Mouse (Mus musculus) liver, embryonic 14.5 days (tissue): ENCODE data around the gene Myl12a. TPM values are rescaled to one million over a fixed set of nuclear protein-coding genes. Genes with fewer than 3 reads are reported as not detected.

Experiments
- ATAC-seq: fragments of 200-750 bp; cut with Nextera tagmentation; 2 replicates; pipeline ENCODE4 v1.8.0; 2017; ENCODE audit warnings: moderate number of reproducible peaks, mild to moderate bottlenecking, moderate library complexity; ENCODE audit not compliant: insufficient read depth
- DNase-seq, 3 experiments: peaks; one replicate each; pipeline ENCODE4 v3.0.0-alpha.2; 2012 to 2013; ENCODE audit warnings: low read depth in 3 of 3, low spot score in 3 of 3
- H3K27ac ChIP-seq: fragments of 300-500 bp; sonication (generic); 2 replicates; pipeline ENCODE4 v1.5.1; 2014; ENCODE audit warnings: moderate library complexity, mild to moderate bottlenecking, control low read depth, inconsistent platforms
- H3K27me3 ChIP-seq: fragments of 300-500 bp; sonication (generic); 2 replicates; pipeline ENCODE4 v1.6.1; 2014; ENCODE audit warnings: mild to moderate bottlenecking, low read length, moderate library complexity; ENCODE audit not compliant: control insufficient read depth, insufficient read depth
- H3K36me3 ChIP-seq: fragments of 300-500 bp; sonication (generic); replicated peaks from 2 replicates; pipeline ENCODE4 v1.6.1; 2014; ENCODE audit warnings: low read depth; ENCODE audit not compliant: control insufficient read depth, insufficient read depth
- H3K4me1 ChIP-seq, 2 experiments: fragments of 200-500 bp in 1 of 2; fragments of 300-500 bp in 1 of 2; sonication (generic) in 1 of 2; replicated peaks; 2 replicates each; pipeline ENCODE4 v1.6.1; 2012 to 2014; ENCODE audit warnings: antibody characterized with exemption in 1 of 2, inconsistent platforms in 1 of 2, low read length in 1 of 2; ENCODE audit not compliant: control insufficient read depth in 2 of 2, insufficient read depth in 2 of 2
- H3K4me2 ChIP-seq: fragments of 300-500 bp; sonication (generic); 2 replicates; pipeline ENCODE4 v1.6.1; 2014; ENCODE audit warnings: low read depth, mild to moderate bottlenecking, control low read depth, moderate library complexity
- H3K4me3 ChIP-seq, 2 experiments: fragments of 200-500 bp in 1 of 2; fragments of 300-500 bp in 1 of 2; sonication (generic) in 1 of 2; 2 replicates each; pipeline ENCODE4 v1.5.1; 2012 to 2014; ENCODE audit warnings: low read depth in 2 of 2, low read length in 2 of 2, mild to moderate bottlenecking in 2 of 2, control low read depth in 1 of 2, inconsistent platforms in 1 of 2, moderate library complexity in 1 of 2; ENCODE audit not compliant: insufficient read depth in 1 of 2
- H3K9ac ChIP-seq: fragments of 300-500 bp; sonication (generic); replicated peaks from 2 replicates; pipeline ENCODE4 v1.6.1; 2014; ENCODE audit warnings: mild to moderate bottlenecking, control low read depth, moderate library complexity
- H3K9me3 ChIP-seq: fragments of 300-500 bp; sonication (generic); 2 replicates; pipeline ENCODE4 v1.6.1; 2016; ENCODE audit warnings: low read length, mixed read lengths; ENCODE audit not compliant: control insufficient read depth
- CTCF ChIP-seq: IDR thresholded peaks from 2 replicates; pipeline ENCODE4 v1.5.1; 2016; ENCODE audit warnings: antibody characterized with exemption, low read depth, control low read depth
- EP300 ChIP-seq: IDR thresholded peaks from 2 replicates; pipeline ENCODE4 v1.6.1; 2016; ENCODE audit warnings: antibody characterized with exemption, low read depth
- WGBS: fragments of 180-500 bp; shearing (Covaris S2); extraction: QIAGEN DNeasy Blood & Tissue Kit; methylation state at CpG from one replicate; pipeline ENCODE4 v1.1.7; 2014; ENCODE audit not compliant: insufficient replicate concordance; 5-methylcytosine and 5-hydroxymethylcytosine counted together
- polyA plus RNA-seq, 2 experiments: library from polyadenylated mRNA; depleted of rRNA in 1 of 2; stranded (reverse) in 1 of 2; unstranded in 1 of 2; fragments of >200 nt; fragmentation: Nextera tagmentation in 1 of 2; extraction: Ambion mirVana in 1 of 2; gene quantifications; 2 replicates each; pipeline versions ENCODE4 v1.2.1 to v1.2.3; 2012 to 2014

Myl12a gene
- polyA plus RNA-seq, 2 experiments = 92.7 to 163 TPM

GRCm38 (mm10) chr17:70988337-70988767 is 14.3 kb downstream of the Myl12a start:
- no peak overlapping the region for H3K27ac ChIP-seq
- H3K4me2 ChIP-seq = no peak overlapping the region
- 79% methylated on average over 12 of the region's 12 CpGs for WGBS
- no peak for ATAC-seq
- no peak for TF ChIP-seq CTCF
- TF ChIP-seq EP300 = no peak
- H3K36me3 ChIP-seq = peaks cover 10% of the 10 kb centered on the region
- H3K9ac ChIP-seq = no peak overlapping the region
- DNase-seq = no peak
- no peak overlapping the region for H3K4me3 ChIP-seq
- no peaks in the 10 kb centered on the region for H3K27me3 ChIP-seq
- peaks cover 4 to 15% of the 10 kb centered on the region in 2 experiments for H3K4me1 ChIP-seq
- H3K9me3 ChIP-seq = no peaks in the 10 kb centered on the region

- Histone ChIP-seq H3K4me3 (no peak overlapping the region), H3K4me1 (peaks cover 4 to 15% of the 10 kb centered on the region in 2 experiments), H3K27me3 (no peaks in the 10 kb centered on the region), H3K4me2 (no peak overlapping the region), H3K36me3 (no peaks in the 10 kb centered on the region; the same call in none of the 2 replicates), H3K9ac (no peak overlapping the region), H3K27ac (no peak overlapping the region), H3K9me3 (no peaks in the 10 kb centered on the region)
- no peak for TF ChIP-seq CTCF
- no peak for TF ChIP-seq EP300
- WGBS = 74% methylated on average over 15 of the region's 15 CpGs
- ATAC-seq (no peak), DNase-seq (no peak)
These were observed 15.6 kb downstream of the Myl12a start for GRCm38 (mm10) chr17:70986831-70987660.

DNA sequence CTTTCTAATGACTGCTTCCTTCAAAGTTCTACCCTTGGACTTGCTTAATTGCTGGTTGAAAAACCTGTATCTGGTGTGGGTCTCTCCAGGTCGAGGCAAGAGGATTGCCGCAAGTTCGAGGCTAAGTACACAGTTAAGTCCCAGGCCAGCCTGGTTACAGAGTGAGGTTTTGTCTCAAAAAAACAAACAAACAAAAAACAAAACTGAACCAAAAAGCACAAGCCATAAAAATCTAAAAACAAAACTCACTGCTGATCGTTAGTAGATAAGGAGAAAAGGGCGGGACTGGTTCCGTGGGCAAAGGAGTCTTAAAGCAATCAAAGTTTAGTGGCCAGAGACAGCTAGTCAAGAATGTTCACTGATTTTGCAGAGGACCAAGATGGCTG is 16.3 kb downstream of the Myl12a start:
- H3K9ac ChIP-seq = no peak overlapping the region
- DNase-seq (no peak), ATAC-seq (no peak)
- H3K4me2 ChIP-seq = no peak overlapping the region
- no peaks in the 10 kb centered on the region for H3K9me3 ChIP-seq
- H3K36me3 ChIP-seq = no peaks in the 10 kb centered on the region; the same call in none of the 2 replicates
- WGBS = 60% methylated on average over 6 of the region's 6 CpGs
- no peak overlapping the region for H3K4me3 ChIP-seq
- H3K4me1 ChIP-seq = peaks cover 3 to 12% of the 10 kb centered on the region in 2 experiments
- H3K27ac ChIP-seq = no peak overlapping the region
- TF ChIP-seq EP300 (no peak), CTCF (no peak)
- H3K27me3 ChIP-seq = no peaks in the 10 kb centered on the region

- no peaks in the 10 kb centered on the region; the same call in none of the 2 replicates for H3K36me3 ChIP-seq
These were observed 16.9 kb downstream of the Myl12a start for GRCm38 (mm10) chr17:70985501-70986354.

More at GRCm38 (mm10) chr17:70985501-70986354, 16.9 kb downstream of the Myl12a start:
- Histone ChIP-seq H3K9ac (no peak overlapping the region), H3K27me3 (no peaks in the 10 kb centered on the region), H3K4me1 (peaks cover 0 to 7% of the 10 kb centered on the region in 2 experiments; a peak in 3 of 4 replicates), H3K27ac (no peak overlapping the region), H3K4me3 (no peak overlapping the region), H3K9me3 (no peaks in the 10 kb centered on the region), H3K4me2 (peak overlapping the region; percentile 15; the same call in 1 of the 2 replicates)
- ATAC-seq (peak; percentile 22; the same call in 1 of the 2 replicates), DNase-seq (no peak)
- no peak for TF ChIP-seq CTCF
- TF ChIP-seq EP300 = no peak
- 64% methylated on average over 15 of the region's 15 CpGs for WGBS
